Mouse (Mus musculus) megakaryocyte progenitor cell, adult 5-6 weeks (primary cell): ENCODE results near the gene Ccdc65. TPM values are rescaled to one million over a fixed set of nuclear protein-coding genes. Genes with fewer than 3 reads are reported as not detected.

Source experiments
- total RNA-seq, 2 experiments: library from RNA; stranded (forward) in 1 of 2; stranded (reverse) in 1 of 2; fragments of 157-497, 149-512 nt in 1 of 2; fragments of 200-1000 nt in 1 of 2; gene quantifications; 2 replicates each; pipeline versions ENCODE4 v1.2.3 to v1.2.4; 2015 to 2017

Ccdc65 gene
- total RNA-seq, 2 experiments from 2014 or later, result not detected

Other genes starting within 250 kb of the Ccdc65 start
- gene OR5BS1P, start 238.3 kb upstream of the Ccdc65 start, total RNA-seq (2015), result not detected in 2 replicates
- gene OR5BS1P, start 238.3 kb upstream of the Ccdc65 start, total RNA-seq (2017), result not detected in 2 replicates
- not detected in 2 replicates for gene Lalba, start 225.5 kb upstream of the Ccdc65 start, total RNA-seq (2015)
- gene Lalba, start 225.5 kb upstream of the Ccdc65 start, total RNA-seq (2017), result not detected in 2 replicates
- not detected in 2 replicates for gene Olfr279, start 215.8 kb upstream of the Ccdc65 start, total RNA-seq (2015)
- gene Olfr279, start 215.8 kb upstream of the Ccdc65 start, total RNA-seq (2017), result not detected in 2 replicates
- 65.7 and 68.6 TPM in 2 replicates for gene Kansl2, start 173.9 kb upstream of the Ccdc65 start, total RNA-seq (2015)
- 60.1 and 62.8 TPM in 2 replicates for gene Kansl2, start 173.9 kb upstream of the Ccdc65 start, total RNA-seq (2017)
- gene Ccnt1, start 137.3 kb upstream of the Ccdc65 start, total RNA-seq (2015), result 47.1 and 57.8 TPM in 2 replicates
- 54.1 and 62.5 TPM in 2 replicates for gene Ccnt1, start 137.3 kb upstream of the Ccdc65 start, total RNA-seq (2017)
- gene 4930415O20Rik, start 137.2 kb upstream of the Ccdc65 start, total RNA-seq (2015), result not detected in 2 replicates
- gene 4930415O20Rik, start 137.2 kb upstream of the Ccdc65 start, total RNA-seq (2017), result not detected in 2 replicates
- 2.2 and 3.1 TPM in 2 replicates for gene Adcy6, start 98.1 kb upstream of the Ccdc65 start, total RNA-seq (2015)
- 6.7 and 7.7 TPM in 2 replicates for gene Adcy6, start 98.1 kb upstream of the Ccdc65 start, total RNA-seq (2017)
- gene Cacnb3, start 77.4 kb upstream of the Ccdc65 start, total RNA-seq (2015), result not detected in 2 replicates
- gene Cacnb3, start 77.4 kb upstream of the Ccdc65 start, total RNA-seq (2017), result not detected in 2 replicates
- gene Ddx23, start 45.3 kb upstream of the Ccdc65 start, total RNA-seq (2015), result 22.1 and 25.0 TPM in 2 replicates
- 88.0 and 121 TPM in 2 replicates for gene Ddx23, start 45.3 kb upstream of the Ccdc65 start, total RNA-seq (2017)
- 1.1 and 1.7 TPM in 2 replicates for gene Rnd1, start 30.7 kb upstream of the Ccdc65 start, total RNA-seq (2015)
- gene Rnd1, start 30.7 kb upstream of the Ccdc65 start, total RNA-seq (2017), result 3.3 and 3.5 TPM in 2 replicates
- 45.2 and 50.0 TPM in 2 replicates for gene Fkbp11, start 20.0 kb downstream of the Ccdc65 start, total RNA-seq (2015)
- gene Fkbp11, start 20.0 kb downstream of the Ccdc65 start, total RNA-seq (2017), result 35.5 and 62.3 TPM in 2 replicates
- 32.3 and 35.2 TPM in 2 replicates for gene Arf3, start 55.0 kb downstream of the Ccdc65 start, total RNA-seq (2015)
- 32.2 and 36.9 TPM in 2 replicates for gene Arf3, start 55.0 kb downstream of the Ccdc65 start, total RNA-seq (2017)
- 0.22 TPM in 1 of 2 replicates, not detected in the other for gene Wnt10b, start 69.9 kb downstream of the Ccdc65 start, total RNA-seq (2015)
- gene Wnt10b, start 69.9 kb downstream of the Ccdc65 start, total RNA-seq (2017), result 0.54 TPM in 1 of 2 replicates, not detected in the other
- not detected in 2 replicates for gene Wnt1, start 81.7 kb downstream of the Ccdc65 start, total RNA-seq (2015)
- not detected in 2 replicates for gene Wnt1, start 81.7 kb downstream of the Ccdc65 start, total RNA-seq (2017)
- gene Ddn, start 101.3 kb downstream of the Ccdc65 start, total RNA-seq (2015), result not detected in 2 replicates
- gene Ddn, start 101.3 kb downstream of the Ccdc65 start, total RNA-seq (2017), result under 0.01 and 0.10 TPM in 2 replicates
- gene Prkag1, start 123.3 kb downstream of the Ccdc65 start, total RNA-seq (2015), result 38.4 and 50.6 TPM in 2 replicates
- 97.3 and 105 TPM in 2 replicates for gene Prkag1, start 123.3 kb downstream of the Ccdc65 start, total RNA-seq (2017)
- gene Kmt2d, start 163.0 kb downstream of the Ccdc65 start, total RNA-seq (2015), result 38.5 and 43.3 TPM in 2 replicates
- 18.6 and 29.0 TPM in 2 replicates for gene Kmt2d, start 163.0 kb downstream of the Ccdc65 start, total RNA-seq (2017)
- gene Rhebl1, start 186.3 kb downstream of the Ccdc65 start, total RNA-seq (2015), result 10.7 and 17.8 TPM in 2 replicates
- gene Rhebl1, start 186.3 kb downstream of the Ccdc65 start, total RNA-seq (2017), result 5.4 and 7.9 TPM in 2 replicates
- gene Dhh, start 190.3 kb downstream of the Ccdc65 start, total RNA-seq (2015), result not detected in 2 replicates
- not detected in 2 replicates for gene Dhh, start 190.3 kb downstream of the Ccdc65 start, total RNA-seq (2017)
- gene Lmbr1l, start 210.0 kb downstream of the Ccdc65 start, total RNA-seq (2015), result 5.2 and 5.6 TPM in 2 replicates
- 3.8 and 9.4 TPM in 2 replicates for gene Lmbr1l, start 210.0 kb downstream of the Ccdc65 start, total RNA-seq (2017)
- gene Tuba1b, start 226.4 kb downstream of the Ccdc65 start, total RNA-seq (2015), result 2,787 and 2,962 TPM in 2 replicates
- 767 and 827 TPM in 2 replicates for gene Tuba1b, start 226.4 kb downstream of the Ccdc65 start, total RNA-seq (2017)
- 0.69 and 1.1 TPM in 2 replicates for gene Gm49450, start 245.3 kb downstream of the Ccdc65 start, total RNA-seq (2015)
- not detected in 2 replicates for gene Gm49450, start 245.3 kb downstream of the Ccdc65 start, total RNA-seq (2017)
- 30.3 and 33.5 TPM in 2 replicates for gene Tuba1a, start 245.5 kb downstream of the Ccdc65 start, total RNA-seq (2015)
- gene Tuba1a, start 245.5 kb downstream of the Ccdc65 start, total RNA-seq (2017), result 15.3 and 22.2 TPM in 2 replicates